Mouse (Mus musculus) liver, adult 2 months (tissue): Measurements from ENCODE around the gene Tmem236. TPM values are rescaled to one million over a fixed set of nuclear protein-coding genes. Genes with fewer than 3 reads are reported as not detected.

Source experiments
- DNase-seq: peaks from one replicate; pipeline ENCODE4 v3.0.0-alpha.2; 2011; ENCODE audit warnings: low read depth, low spot score; ENCODE audit errors: extremely low read depth
- H3K27ac ChIP-seq: fragments of 200-500 bp; replicated peaks from 2 replicates; pipeline ENCODE4 v1.5.1; 2012; ENCODE audit warnings: low read depth, mild to moderate bottlenecking, control low read depth, inconsistent platforms, low read length; ENCODE audit not compliant: insufficient read depth
- H3K27me3 ChIP-seq: fragments of 200-500 bp; 2 replicates; pipeline ENCODE4 v1.6.1; 2012; ENCODE audit warnings: mild to moderate bottlenecking, moderate library complexity, low read length, inconsistent platforms; ENCODE audit not compliant: control insufficient read depth, insufficient read depth
- H3K36me3 ChIP-seq: fragments of 200-500 bp; 2 replicates; pipeline ENCODE4 v1.6.1; 2012; ENCODE audit warnings: low read length, inconsistent platforms; ENCODE audit not compliant: control insufficient read depth, insufficient read depth
- H3K4me1 ChIP-seq: fragments of 200-500 bp; 2 replicates; pipeline ENCODE4 v1.6.1; 2011; ENCODE audit warnings: low read length; ENCODE audit not compliant: control insufficient read depth, insufficient read depth
- H3K4me3 ChIP-seq: fragments of 200-500 bp; 2 replicates; pipeline ENCODE4 v1.5.1; 2011; ENCODE audit warnings: low read depth, mild to moderate bottlenecking, control low read depth, low read length, moderate library complexity; ENCODE audit not compliant: insufficient read depth
- H3K79me2 ChIP-seq: fragments of 200-500 bp; 2 replicates; pipeline ENCODE4 v1.6.1; 2012; ENCODE audit warnings: inconsistent platforms, mild to moderate bottlenecking, low read length, moderate library complexity; ENCODE audit not compliant: control insufficient read depth, insufficient read depth
- H3K9ac ChIP-seq: fragments of 200-500 bp; 2 replicates; pipeline ENCODE4 v1.6.1; 2012; ENCODE audit warnings: low read depth, mild to moderate bottlenecking, control low read depth, inconsistent platforms, low read length
- CTCF ChIP-seq: fragments of 200-500 bp; IDR thresholded peaks from 2 replicates; pipeline ENCODE4 v1.5.1; 2011; ENCODE audit warnings: low read depth, low read length, control low read depth
- POLR2A ChIP-seq: fragments of 200-500 bp; IDR thresholded peaks from 2 replicates; pipeline ENCODE4 v1.6.1; 2011; ENCODE audit warnings: low read length, control low read depth; ENCODE audit not compliant: insufficient read depth; ENCODE audit errors: extremely low read depth
- WGBS: fragments of 180-500 bp; shearing (Covaris S2); methylation state at CpG from one replicate; pipeline ENCODE4 v1.1.7; 2018; 5-methylcytosine and 5-hydroxymethylcytosine counted together
- polyA plus RNA-seq: library from polyadenylated mRNA; depleted of rRNA; stranded (reverse); fragments of >200 nt; gene quantifications from 2 replicates; pipeline ENCODE4 v1.2.3, GENCODE M21; 2012; rRNA removed
- total RNA-seq: library from RNA; depleted of rRNA; stranded (reverse); fragments of >200 nt; gene quantifications from 2 replicates; pipeline ENCODE4 v1.2.3, GENCODE M21; 2014; rRNA removed

Gene Tmem236
- total RNA-seq (not detected in 2 replicates), polyA plus RNA-seq (not detected in 2 replicates)

DNA sequence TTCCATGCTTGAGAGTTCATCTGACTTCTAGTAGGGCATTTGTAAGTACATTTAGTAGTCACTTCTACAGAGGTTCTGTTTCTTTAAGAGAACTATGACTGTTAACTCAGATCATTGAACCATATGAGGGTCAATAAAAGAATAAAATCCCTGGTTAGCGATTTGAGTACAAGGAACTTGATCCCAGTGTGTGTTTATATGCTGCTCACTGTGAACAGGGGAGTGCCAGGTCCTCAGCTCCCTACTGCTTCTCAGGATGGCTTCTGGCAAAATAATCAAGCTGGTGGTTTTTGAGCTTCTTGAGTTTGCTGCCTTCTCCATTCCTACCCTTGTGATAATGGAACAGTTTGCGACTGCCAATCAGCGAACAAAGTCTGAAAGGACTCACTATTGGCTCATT is at the start of gene Tmem236:
TSS of gene Tmem236 (plus strand) at position 190 of the 400 bp plus-strand sequence.
- TF ChIP-seq POLR2A (no peak), CTCF (no peak)
- Histone ChIP-seq H3K79me2 (no peaks in the 10 kb centered on the region), H3K4me1 (no peaks in the 10 kb centered on the region), H3K27ac (no peak within 1 kb of the TSS), H3K27me3 (no peaks in the 10 kb centered on the region), H3K36me3 (no peaks in the 10 kb centered on the region), H3K9ac (no peak within 1 kb of the TSS), H3K4me3 (no peak within 1 kb of the TSS)
- 85% methylated on average over 3 of the region's 3 CpGs for WGBS
- DNase-seq, result no peak

DNA sequence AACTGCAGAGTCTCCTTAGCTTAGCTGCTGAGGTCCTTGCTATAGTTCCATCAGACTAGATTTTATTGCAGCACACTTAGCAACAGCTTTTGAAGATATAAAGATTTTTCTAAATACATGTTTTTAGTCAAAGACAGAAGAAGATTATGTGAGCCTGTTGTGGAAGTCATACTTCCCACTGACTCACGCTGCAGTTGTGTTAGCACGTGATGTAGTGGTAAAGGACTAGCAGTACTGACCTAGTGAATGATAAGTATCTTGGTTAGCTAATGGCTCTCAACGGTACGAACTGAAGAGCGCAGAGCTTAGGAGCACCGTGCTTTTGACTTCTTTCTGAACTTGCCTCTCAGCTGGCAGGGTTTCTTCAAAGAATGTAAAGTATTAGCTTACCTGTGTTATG is 47.9 kb upstream of the Tmem236 start:
- Histone ChIP-seq H3K27ac (no peak overlapping the region), H3K4me1 (no peaks in the 10 kb centered on the region), H3K79me2 (no peaks in the 10 kb centered on the region), H3K4me3 (no peak overlapping the region), H3K27me3 (no peaks in the 10 kb centered on the region), H3K9ac (no peak overlapping the region), H3K36me3 (peaks cover 21% of the 10 kb centered on the region)
- DNase-seq, result no peak
- WGBS, result 96% methylated on average over 6 of the region's 6 CpGs
- no peak for TF ChIP-seq POLR2A
- no peak for TF ChIP-seq CTCF

DNA sequence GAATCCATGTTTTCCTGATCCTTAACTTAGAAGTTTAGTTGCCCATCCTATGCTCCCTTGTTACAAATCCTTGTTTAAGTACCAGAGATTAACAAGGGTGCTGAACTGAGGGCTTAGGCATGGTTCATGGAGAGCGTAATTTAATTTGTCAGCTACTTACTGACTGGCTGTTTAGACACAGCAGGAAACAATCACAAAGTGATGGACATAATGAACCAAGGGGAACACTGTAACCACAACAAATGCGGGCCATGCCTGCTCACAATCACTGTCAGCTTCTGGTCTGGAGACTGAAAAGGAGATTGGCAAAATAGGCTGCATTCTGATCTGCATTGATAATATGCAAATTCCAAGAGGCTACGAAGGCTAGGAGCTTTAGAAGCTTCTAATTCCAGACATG is 46.7 kb upstream of the Tmem236 start:
- DNase-seq, result no peak
- 94% methylated on average over 3 of the region's 3 CpGs for WGBS
- Histone ChIP-seq H3K4me3 (no peak overlapping the region), H3K9ac (no peak overlapping the region), H3K4me1 (no peaks in the 10 kb centered on the region), H3K79me2 (no peaks in the 10 kb centered on the region), H3K36me3 (peaks cover 23% of the 10 kb centered on the region), H3K27ac (no peak overlapping the region), H3K27me3 (no peaks in the 10 kb centered on the region)
- TF ChIP-seq CTCF, result no peak
- TF ChIP-seq POLR2A, result no peak

DNA sequence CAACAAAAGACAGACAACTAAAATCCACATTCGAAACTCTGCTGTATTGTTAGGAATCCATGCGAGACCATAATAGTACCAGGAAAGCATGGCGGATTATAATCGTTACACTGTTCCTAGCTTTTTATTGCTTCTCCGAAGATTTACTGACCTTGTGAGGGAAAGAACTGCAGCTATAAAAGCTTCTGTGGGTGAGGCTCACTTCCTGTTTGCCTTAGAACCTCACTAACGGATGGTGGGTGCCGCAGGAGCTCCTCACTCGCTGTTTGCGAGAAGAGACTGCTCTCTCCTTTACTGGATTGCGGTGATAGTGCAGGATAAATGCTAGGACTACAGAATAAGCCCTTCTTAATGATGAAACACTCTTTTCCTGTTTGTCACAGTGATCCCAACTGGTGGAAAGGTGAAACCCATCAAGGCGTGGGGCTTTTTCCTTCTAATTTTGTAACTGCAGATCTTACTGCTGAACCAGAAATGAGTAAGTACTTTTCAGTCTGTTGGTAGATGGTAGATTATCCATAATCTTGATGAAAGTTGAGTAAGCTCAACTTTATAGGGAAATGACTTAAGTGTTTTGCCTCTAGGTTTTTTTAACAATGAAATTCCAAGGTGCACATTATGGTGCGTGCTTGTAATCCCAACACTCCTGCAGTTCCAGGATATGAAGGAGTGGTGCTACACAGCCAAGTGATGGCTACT is 43.5 kb upstream of the Tmem236 start:
- WGBS, result 80% methylated on average over 12 of the region's 12 CpGs
- H3K4me1 ChIP-seq, result no peaks in the 10 kb centered on the region
- H3K79me2 ChIP-seq, result no peaks in the 10 kb centered on the region
- H3K4me3 ChIP-seq, result no peak overlapping the region
- no peak for DNase-seq
- H3K27me3 ChIP-seq, result no peaks in the 10 kb centered on the region
- peaks cover 24% of the 10 kb centered on the region for H3K36me3 ChIP-seq
- no peak overlapping the region for H3K9ac ChIP-seq
- no peak overlapping the region for H3K27ac ChIP-seq
- no peak for TF ChIP-seq CTCF
- TF ChIP-seq POLR2A, result no peak

DNA sequence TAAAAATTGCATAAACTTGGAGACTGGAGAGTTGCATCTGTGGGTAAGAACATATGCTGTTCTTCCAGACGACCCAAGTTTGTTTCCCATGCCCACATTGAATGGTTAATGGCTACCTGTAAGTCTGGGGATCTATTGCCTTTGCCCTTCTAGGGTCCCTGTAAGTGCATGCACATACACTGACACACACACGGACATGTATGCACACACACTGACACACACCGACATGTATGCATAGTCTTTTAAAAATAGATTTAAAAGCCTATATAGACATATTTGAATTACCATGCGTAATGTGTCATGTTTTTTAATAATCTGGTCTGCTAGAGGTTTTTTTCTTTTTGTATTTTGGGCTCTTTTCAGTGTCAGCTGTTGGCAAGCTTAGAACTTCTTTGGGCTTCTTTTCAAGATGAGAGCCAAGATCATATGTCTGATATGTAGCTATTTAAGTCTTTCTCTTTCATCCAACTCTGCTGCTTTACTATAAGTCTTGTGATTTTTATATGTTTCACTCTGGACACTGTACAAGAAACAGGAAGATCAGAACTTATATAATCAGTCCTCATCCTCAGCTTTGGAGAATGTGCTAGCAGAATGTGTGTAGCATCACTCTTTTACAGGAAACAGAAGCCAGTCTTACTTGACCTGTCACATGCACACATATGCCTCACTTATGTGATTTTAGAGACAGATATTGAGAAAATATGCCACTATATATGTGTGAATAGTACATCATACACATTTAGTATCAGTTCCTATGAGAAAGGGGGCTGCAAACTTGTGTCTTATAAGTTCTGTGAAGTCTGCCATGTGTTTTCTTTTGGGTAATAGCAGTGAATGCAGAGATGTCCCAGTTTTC is 41.6 kb upstream of the Tmem236 start:
- no peak for TF ChIP-seq CTCF
- no peak for TF ChIP-seq POLR2A
- Histone ChIP-seq H3K9ac (no peak overlapping the region), H3K36me3 (peaks cover 31% of the 10 kb centered on the region), H3K4me1 (no peaks in the 10 kb centered on the region), H3K27me3 (no peaks in the 10 kb centered on the region), H3K4me3 (no peak overlapping the region), H3K27ac (no peak overlapping the region), H3K79me2 (no peaks in the 10 kb centered on the region)
- DNase-seq, result no peak
- WGBS, result 94% methylated on average over 4 of the region's 4 CpGs
